ENCODE assay signal across 28 mouse cellular contexts in the genomic region with DNA sequence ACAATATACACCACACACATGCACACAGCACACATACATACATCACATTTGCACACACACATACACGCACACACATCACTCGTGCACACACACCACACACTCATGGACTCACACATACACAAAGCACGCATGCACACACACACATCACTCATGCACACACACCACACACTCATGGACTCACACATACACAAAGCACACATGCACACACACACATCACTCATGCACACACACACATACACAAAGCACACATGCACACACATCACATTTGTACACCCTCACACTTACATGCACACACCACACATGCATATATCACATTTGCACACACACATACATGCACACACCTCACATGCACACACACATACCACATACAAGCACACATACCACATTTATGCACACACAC. TPM values are rescaled to one million over a fixed set of nuclear protein-coding genes. Genes with fewer than 3 reads are reported as not detected.
DNase-seq lines count a peak whose midpoint lies in the region; ATAC-seq and TF ChIP-seq lines count a peak whose summit lies in the region.
"Had no signal": no experiment of that assay in that cellular context is flagged by ENCODE, and none has a peak within 500 bp of the region (broad histone marks: within the 10 kb centered on the region; RNA-seq: fewer than 3 reads in every experiment).

No protein-coding gene starts in this region.

- no peaks in the 10 kb centered on the region for H3K27me3 ChIP-seq in erythroblast, embryonic 14.5 days (ENCODE audit: control insufficient read depth)
- no peaks in the 10 kb centered on the region for H3K27me3 ChIP-seq in liver, embryonic 13.5 days
- H3K27me3 ChIP-seq in liver, postnatal 0 days (ENCODE audit: insufficient read depth, low read length), result no peaks in the 10 kb centered on the region
- peaks cover 3% of the 10 kb centered on the region for H3K27me3 ChIP-seq in CH12.LX (replicated peaks)
- H3K27me3 ChIP-seq: embryonic facial prominence, embryonic 13.5 days; heart, embryonic 13.5 days had no signal

- H3K4me2 ChIP-seq in liver, embryonic 13.5 days, result 0 out of 2 replicates have a peak overlapping the region, but pooled peaks have one; percentile 0
- H3K4me2 ChIP-seq in liver, postnatal 0 days (ENCODE audit: low read depth, low read length), result no peak overlapping the region
- no peak overlapping the region for H3K4me2 ChIP-seq in CH12.LX (ENCODE audit: insufficient read depth, low read depth, poor library complexity, severe bottlenecking)
- H3K4me2 ChIP-seq: embryonic facial prominence, embryonic 13.5 days; heart, embryonic 13.5 days; hindbrain, embryonic 14.5 days had no signal

- no peak for DNase-seq in liver, embryonic 13.5 days
- DNase-seq in liver, postnatal 0 days, result no peak
- DNase-seq in CH12.LX (ENCODE audit: extremely low read depth), result no peak
- DNase-seq in adrenal gland, postnatal 25 days, result no peak
- DNase-seq: adrenal gland, adult 8-10 months; adrenal gland, postnatal 36 days; B cell, adult 2 months; cerebellum, adult 18-20 months; cerebellum, adult 9-11 months; cerebellum, postnatal 36 days; embryo, embryonic 11 days; forebrain, postnatal 0 days; gastrocnemius, adult 2 months; gastrocnemius, postnatal 14 days; heart, adult 11 months; heart, postnatal 14 days; heart, postnatal 4 days had no signal

- H3K79me2 ChIP-seq in CH12.LX (replicated peaks; ENCODE audit: control insufficient read depth, extremely low read depth, insufficient read depth, poor library complexity, severe bottlenecking), result no peaks in the 10 kb centered on the region

- in situ Hi-C loops in CH12.LX (cut with MboI; ENCODE audit: low pct_ligation_motif_present, low pct_unique_long_range_greater_than_20kb, low sequenced_read_pairs), result no loop called here

- no peak for TF ChIP-seq EP300 in liver, postnatal 0 days (IDR thresholded peaks at IDR 0.05; ENCODE audit: low read depth)
- TF ChIP-seq EP300 in CH12.LX (IDR thresholded peaks at IDR 0.05; ENCODE audit: low read length), result no peak

- 90% methylated on average over 3 of the region's 3 CpGs for WGBS in liver, embryonic 13.5 days (ENCODE audit: insufficient replicate concordance)
- 93% methylated on average over 3 of the region's 3 CpGs for WGBS in liver, postnatal 0 days (ENCODE audit: insufficient replicate concordance)

- peak overlapping the region; percentile 43; the same call in 1 of the 2 replicates for H3K27ac ChIP-seq in liver, embryonic 13.5 days
- no peak overlapping the region for H3K27ac ChIP-seq in liver, postnatal 0 days (ENCODE audit: low read depth)
- 0 out of 2 replicates have a peak overlapping the region, but pooled peaks have one; percentile 3 for H3K27ac ChIP-seq in CH12.LX (ENCODE audit: insufficient read depth, low read depth)
- H3K27ac ChIP-seq: embryonic facial prominence, embryonic 13.5 days; heart, embryonic 13.5 days; hindbrain, embryonic 14.5 days; hindbrain, postnatal 0 days had no signal

- dilution Hi-C loops in CH12.LX (cut with MboI; ENCODE audit: extremely low pct_ligation_motif_present, extremely low pct_unique_long_range_greater_than_20kb, low sequenced_read_pairs), result no loop called here

- no peak for TF ChIP-seq POLR2A in CH12.LX (IDR thresholded peaks at IDR 0.05; ENCODE audit: low read depth, low read length)

- peaks cover 100% of the 10 kb centered on the region for H3K36me3 ChIP-seq in erythroblast, embryonic 14.5 days (ENCODE audit: control insufficient read depth)
- H3K36me3 ChIP-seq in liver, embryonic 13.5 days, result peaks cover 75% of the 10 kb centered on the region
- H3K36me3 ChIP-seq in liver, postnatal 0 days (replicated peaks; ENCODE audit: insufficient read depth, low read length), result peaks cover 13% of the 10 kb centered on the region; the same call in 1 of the 2 replicates
- H3K36me3 ChIP-seq in CH12.LX (replicated peaks in 1 of 2; ENCODE audit: control insufficient read depth in 1 of 2, insufficient read depth in 1 of 2, low read length in 1 of 2), result no peaks in the 10 kb centered on the region
- H3K36me3 ChIP-seq: embryonic facial prominence, embryonic 10.5 days; embryonic facial prominence, embryonic 13.5 days; heart, embryonic 13.5 days had no signal

- ATAC-seq in erythroblast, adult 5-6 weeks (replicated peaks; ENCODE audit: low FRiP score, poor library complexity, severe bottlenecking), result no peak
- no peak for ATAC-seq in liver, embryonic 13.5 days (ENCODE audit: low read depth)
- no peak for ATAC-seq in liver, postnatal 0 days
- ATAC-seq: activated CD4-positive, CD25-positive, alpha-beta regulatory T cell, adult 4 months; forebrain, embryonic 14.5 days; forebrain, postnatal 0 days; hindbrain, postnatal 0 days; inflammation-experienced regulatory T-cells, adult 6 months; intestine, embryonic 16.5 days had no signal

- TF ChIP-seq RAD21 in CH12.LX (IDR thresholded peaks at IDR 0.05; ENCODE audit: low read depth, low read length), result no peak

- TF ChIP-seq CTCF in liver, postnatal 0 days (IDR thresholded peaks at IDR 0.05; ENCODE audit: low read depth), result no peak
- TF ChIP-seq CTCF in CH12.LX (conservative IDR thresholded peaks at IDR 0.05 in 1 of 2, IDR thresholded peaks at IDR 0.05 in 1 of 2; ENCODE audit: low read depth in 2 of 2, low read length in 2 of 2), result no peak

- peak overlapping the region; percentile 8 for H3K4me3 ChIP-seq in erythroblast, embryonic 14.5 days (replicated peaks)
- no peak overlapping the region for H3K4me3 ChIP-seq in liver, embryonic 13.5 days (replicated peaks)
- no peak overlapping the region for H3K4me3 ChIP-seq in liver, postnatal 0 days (ENCODE audit: low read depth, low read length)
- H3K4me3 ChIP-seq in CH12.LX (replicated peaks in 1 of 3; ENCODE audit: low read depth in 2 of 3, low read length in 2 of 3, poor library complexity in 1 of 3), result no peak overlapping the region
- H3K4me3 ChIP-seq: embryonic facial prominence, embryonic 10.5 days; embryonic facial prominence, embryonic 13.5 days; gastrocnemius, adult 2 months; heart, embryonic 13.5 days had no signal

- peaks cover 98% of the 10 kb centered on the region for H3K4me1 ChIP-seq in erythroblast, embryonic 14.5 days (ENCODE audit: control insufficient read depth)
- peaks cover 93% of the 10 kb centered on the region for H3K4me1 ChIP-seq in liver, embryonic 13.5 days (replicated peaks)
- 0 out of 2 replicates have a peak, but pooled peaks cover 8% of the 10 kb centered on the region for H3K4me1 ChIP-seq in liver, postnatal 0 days (ENCODE audit: insufficient read depth)
- H3K4me1 ChIP-seq in CH12.LX (ENCODE audit: control insufficient read depth in 1 of 2, insufficient read depth in 2 of 2), result 0 out of 4 replicates have a peak, but pooled peaks cover 0 to 2% of the 10 kb centered on the region in 2 experiments
- H3K4me1 ChIP-seq: embryonic facial prominence, embryonic 13.5 days had no signal

- 0 out of 2 replicates have a peak overlapping the region, but pooled peaks have one; percentile 56 for H3K9ac ChIP-seq in liver, embryonic 13.5 days
- no peak overlapping the region for H3K9ac ChIP-seq in liver, postnatal 0 days (replicated peaks)
- H3K9ac ChIP-seq in CH12.LX (ENCODE audit: insufficient read depth, low read depth), result no peak overlapping the region
- H3K9ac ChIP-seq: embryonic facial prominence, embryonic 13.5 days; forebrain, postnatal 0 days; hindbrain, embryonic 14.5 days had no signal

- H3K9me3 ChIP-seq in erythroblast, embryonic 14.5 days (ENCODE audit: control insufficient read depth, low read length), result no peaks in the 10 kb centered on the region
- H3K9me3 ChIP-seq in liver, embryonic 13.5 days (replicated peaks), result no peaks in the 10 kb centered on the region
- no peaks in the 10 kb centered on the region for H3K9me3 ChIP-seq in liver, postnatal 0 days (ENCODE audit: low read length)
- no peaks in the 10 kb centered on the region for H3K9me3 ChIP-seq in CH12.LX (replicated peaks; ENCODE audit: low read length)
- H3K9me3 ChIP-seq: embryonic facial prominence, embryonic 10.5 days; embryonic facial prominence, embryonic 13.5 days; heart, embryonic 13.5 days had no signal

TF ChIP-seq in CH12.LX, 34 proteins besides CTCF, POLR2A, EP300 and RAD21:
- TF ChIP-seq ZNF384 (IDR thresholded peaks at IDR 0.05; ENCODE audit: low read depth, low read length), result no peak
- TF ChIP-seq TBP (conservative IDR thresholded peaks at IDR 0.05; ENCODE audit: low read depth, low read length), result no peak
- TF ChIP-seq MAX (IDR thresholded peaks at IDR 0.05; ENCODE audit: low read length), result no peak
- TF ChIP-seq MXI1 (IDR thresholded peaks at IDR 0.05; ENCODE audit: low read depth, low read length), result no peak
- TF ChIP-seq RCOR1 (conservative IDR thresholded peaks at IDR 0.05; ENCODE audit: low read depth, low read length), result no peak

RNA-seq across cellular contexts. Expression of a gene that starts 24.7 kb away (rescaled TPM):
- polyA plus RNA-seq in erythroblast, embryonic 14.5 days (2012), result 192 and 204 TPM in 2 replicates
- 261 and 284 TPM in 2 replicates for total RNA-seq in erythroblast, adult 5-6 weeks (2015; ENCODE audit: low replicate concordance)
- total RNA-seq in erythroblast, adult 5-6 weeks (2017; ENCODE audit: low replicate concordance), result 799 and 1,028 TPM in 2 replicates
- 39.7 and 53.3 TPM in 2 replicates for polyA plus RNA-seq in liver, embryonic 13.5 days (2015; fragmentation: Nextera tagmentation; extraction: Ambion mirVana)
- polyA plus RNA-seq in liver, postnatal 0 days (2015; fragmentation: Nextera tagmentation; extraction: Ambion mirVana), result 11.9 and 14.8 TPM in 2 replicates
- total RNA-seq in CH12.LX (2012; rRNA removed) (0.04 and 0.08 TPM in 2 replicates), CH12.LX (2014; rRNA removed) (0.01 and 0.03 TPM in 2 replicates)
- polyA plus RNA-seq in CH12.LX (2012; ENCODE audit: insufficient read length, low read depth), result 0.04 and 0.08 TPM in 2 replicates
- total RNA-seq in adrenal gland, postnatal 25 days (2021), result 60.7 and 63.5 TPM in 2 replicates

Comparison
In these comparisons a context has a peak if more than half of its experiments do, and no peak if none do; other contexts are left out.
1. RNA of a gene that starts 24.7 kb away (polyA plus RNA-seq): 192 to 204 TPM in erythroblast, embryonic 14.5 days, 39.7 to 53.3 TPM in liver, embryonic 13.5 days and 11.9 to 14.8 TPM in liver, postnatal 0 days; 0.04 to 0.08 TPM in CH12.LX; every median in the first group is over 10 times any median in the second.